Mouse (Mus musculus): Measurements from ENCODE around the gene BC035947.
"Not testable (repeated sequence)": the region's sequence is repeated elsewhere in the genome, so short reads cannot be mapped to it uniquely, and the experiment has no call there.

The BC035947 gene

GRCm38 (mm10) chr1:78511621-78512160 lies at the start of gene BC035947:
TSS of gene BC035947 (minus strand) at chr1:78512158.
- DNase-seq: peak; percentile 22

- no peak for DNase-seq
Measured at GRCm38 (mm10) chr1:78554012-78554666, 42.2 kb upstream of the BC035947 start.

- no peak for DNase-seq
Measured at GRCm38 (mm10) chr1:78548961-78549360, 37.0 kb upstream of the BC035947 start.

GRCm38 (mm10) chr1:78546258-78546657 lies 34.3 kb upstream of the BC035947 start:
- DNase-seq: no peak

- not testable (repeated sequence) for DNase-seq
Measured at GRCm38 (mm10) chr1:78543631-78544030, 31.7 kb upstream of the BC035947 start.

GRCm38 (mm10) chr1:78539166-78539565 lies 27.2 kb upstream of the BC035947 start:
- no peak for DNase-seq

GRCm38 (mm10) chr1:78538396-78538795 lies 26.4 kb upstream of the BC035947 start:
- DNase-seq: no peak

GRCm38 (mm10) chr1:78537494-78538010 lies 25.6 kb upstream of the BC035947 start:
- peak; percentile 55 for DNase-seq

- DNase-seq: peak; percentile 81
Measured at GRCm38 (mm10) chr1:78536310-78537164, 24.6 kb upstream of the BC035947 start.

- DNase-seq: no peak
Measured at GRCm38 (mm10) chr1:78534428-78535150, 22.6 kb upstream of the BC035947 start.

- peak; percentile 28 for DNase-seq
Measured at GRCm38 (mm10) chr1:78532184-78532800, 20.3 kb upstream of the BC035947 start.

GRCm38 (mm10) chr1:78530500-78531215 lies 18.7 kb upstream of the BC035947 start:
- no peak for DNase-seq

GRCm38 (mm10) chr1:78529011-78529410 lies 17.1 kb upstream of the BC035947 start:
- no peak for DNase-seq

- no peak for DNase-seq
Measured at GRCm38 (mm10) chr1:78528356-78528755, 16.4 kb upstream of the BC035947 start.

GRCm38 (mm10) chr1:78525189-78525886 lies 13.4 kb upstream of the BC035947 start:
- DNase-seq: peak; percentile 71

GRCm38 (mm10) chr1:78518907-78519306 lies 6.9 kb upstream of the BC035947 start:
- no peak for DNase-seq

- no peak for DNase-seq
Measured at GRCm38 (mm10) chr1:78512756-78513155, 798 bp upstream of the BC035947 start.

GRCm38 (mm10) chr1:78510862-78511261 lies 1.1 kb downstream of the BC035947 start, which contains the start of gene Mogat1:
TSS of gene Mogat1 (plus strand) at chr1:78510991.
- no peak for DNase-seq

- no peak for DNase-seq
Measured at GRCm38 (mm10) chr1:78507137-78507536, 4.8 kb downstream of the BC035947 start.

GRCm38 (mm10) chr1:78502527-78502926 lies 9.4 kb downstream of the BC035947 start:
- DNase-seq: no peak

- DNase-seq: not testable (repeated sequence)
Measured at GRCm38 (mm10) chr1:78501856-78502255, 10.1 kb downstream of the BC035947 start.
